Mouse (Mus musculus) liver, embryonic 14.5 days (tissue): Measurements from ENCODE around the gene Phpt1. TPM values are rescaled to one million over a fixed set of nuclear protein-coding genes. Genes with fewer than 3 reads are reported as not detected.

Experiments
- ATAC-seq: fragments of 200-750 bp; cut with Nextera tagmentation; 2 replicates; pipeline ENCODE4 v1.8.0; 2017; ENCODE audit warnings: moderate number of reproducible peaks, mild to moderate bottlenecking, moderate library complexity; ENCODE audit not compliant: insufficient read depth
- DNase-seq, 3 experiments: peaks; one replicate each; pipeline ENCODE4 v3.0.0-alpha.2; 2012 to 2013; ENCODE audit warnings: low read depth in 3 of 3, low spot score in 3 of 3
- H3K27ac ChIP-seq: fragments of 300-500 bp; sonication (generic); 2 replicates; pipeline ENCODE4 v1.5.1; 2014; ENCODE audit warnings: moderate library complexity, mild to moderate bottlenecking, control low read depth, inconsistent platforms
- H3K27me3 ChIP-seq: fragments of 300-500 bp; sonication (generic); 2 replicates; pipeline ENCODE4 v1.6.1; 2014; ENCODE audit warnings: mild to moderate bottlenecking, low read length, moderate library complexity; ENCODE audit not compliant: control insufficient read depth, insufficient read depth
- H3K36me3 ChIP-seq: fragments of 300-500 bp; sonication (generic); replicated peaks from 2 replicates; pipeline ENCODE4 v1.6.1; 2014; ENCODE audit warnings: low read depth; ENCODE audit not compliant: control insufficient read depth, insufficient read depth
- H3K4me1 ChIP-seq, 2 experiments: fragments of 200-500 bp in 1 of 2; fragments of 300-500 bp in 1 of 2; sonication (generic) in 1 of 2; replicated peaks; 2 replicates each; pipeline ENCODE4 v1.6.1; 2012 to 2014; ENCODE audit warnings: antibody characterized with exemption in 1 of 2, inconsistent platforms in 1 of 2, low read length in 1 of 2; ENCODE audit not compliant: control insufficient read depth in 2 of 2, insufficient read depth in 2 of 2
- H3K4me2 ChIP-seq: fragments of 300-500 bp; sonication (generic); 2 replicates; pipeline ENCODE4 v1.6.1; 2014; ENCODE audit warnings: low read depth, mild to moderate bottlenecking, control low read depth, moderate library complexity
- H3K4me3 ChIP-seq, 2 experiments: fragments of 200-500 bp in 1 of 2; fragments of 300-500 bp in 1 of 2; sonication (generic) in 1 of 2; 2 replicates each; pipeline ENCODE4 v1.5.1; 2012 to 2014; ENCODE audit warnings: low read depth in 2 of 2, low read length in 2 of 2, mild to moderate bottlenecking in 2 of 2, control low read depth in 1 of 2, inconsistent platforms in 1 of 2, moderate library complexity in 1 of 2; ENCODE audit not compliant: insufficient read depth in 1 of 2
- H3K9ac ChIP-seq: fragments of 300-500 bp; sonication (generic); replicated peaks from 2 replicates; pipeline ENCODE4 v1.6.1; 2014; ENCODE audit warnings: mild to moderate bottlenecking, control low read depth, moderate library complexity
- H3K9me3 ChIP-seq: fragments of 300-500 bp; sonication (generic); 2 replicates; pipeline ENCODE4 v1.6.1; 2016; ENCODE audit warnings: low read length, mixed read lengths; ENCODE audit not compliant: control insufficient read depth
- CTCF ChIP-seq: IDR thresholded peaks from 2 replicates; pipeline ENCODE4 v1.5.1; 2016; ENCODE audit warnings: antibody characterized with exemption, low read depth, control low read depth
- EP300 ChIP-seq: IDR thresholded peaks from 2 replicates; pipeline ENCODE4 v1.6.1; 2016; ENCODE audit warnings: antibody characterized with exemption, low read depth
- WGBS: fragments of 180-500 bp; shearing (Covaris S2); extraction: QIAGEN DNeasy Blood & Tissue Kit; methylation state at CpG from one replicate; pipeline ENCODE4 v1.1.7; 2014; ENCODE audit not compliant: insufficient replicate concordance; 5-methylcytosine and 5-hydroxymethylcytosine counted together
- polyA plus RNA-seq, 2 experiments: library from polyadenylated mRNA; depleted of rRNA in 1 of 2; stranded (reverse) in 1 of 2; unstranded in 1 of 2; fragments of >200 nt; fragmentation: Nextera tagmentation in 1 of 2; extraction: Ambion mirVana in 1 of 2; gene quantifications; 2 replicates each; pipeline versions ENCODE4 v1.2.1 to v1.2.3; 2012 to 2014

The Phpt1 gene
- polyA plus RNA-seq, 2 experiments = 31.4 to 44.9 TPM

DNA sequence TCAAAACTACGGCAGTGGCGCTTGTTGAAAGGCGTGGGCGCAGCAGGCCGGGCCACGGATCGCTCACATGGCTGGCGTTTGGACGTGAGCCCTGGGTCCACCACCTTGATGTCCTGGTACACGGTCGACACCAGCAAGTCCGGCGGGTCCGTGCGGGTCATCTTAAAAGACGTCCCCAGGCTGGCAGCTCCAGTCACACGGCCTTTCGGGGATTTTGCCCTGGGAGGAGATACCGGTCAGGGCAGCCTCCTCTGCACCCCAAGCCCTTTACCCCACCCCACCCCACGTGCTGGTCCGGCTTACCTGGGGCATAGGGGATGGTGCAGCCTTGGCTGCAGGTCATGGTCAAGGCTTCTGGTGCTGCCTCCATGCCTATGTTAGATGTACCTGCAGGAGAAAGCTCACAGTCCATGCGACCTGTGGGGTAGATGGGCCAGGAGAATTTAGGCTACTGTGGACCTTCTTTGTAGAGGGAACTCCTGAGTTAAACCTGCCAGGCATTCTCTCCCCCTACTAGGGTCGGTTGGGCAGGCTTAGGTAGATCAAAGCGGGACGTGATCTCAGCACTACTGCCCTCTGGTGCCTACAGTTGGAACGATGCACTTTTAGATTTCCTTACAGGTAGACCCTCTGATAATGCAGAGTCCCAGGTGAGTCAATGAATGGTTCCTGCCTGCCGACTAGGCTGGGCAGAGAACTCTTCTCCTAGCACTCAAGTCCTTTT, 4.9 kb upstream of the Phpt1 start:
- Histone ChIP-seq H3K36me3 (peaks cover 4% of the 10 kb centered on the region), H3K9ac (no peak overlapping the region), H3K27me3 (peaks cover 58% of the 10 kb centered on the region), H3K4me1 (peaks cover 0 to 9% of the 10 kb centered on the region in 2 experiments; a peak in 1 of 4 replicates), H3K4me3 (no peak overlapping the region), H3K4me2 (no peak overlapping the region), H3K9me3 (no peaks in the 10 kb centered on the region), H3K27ac (no peak overlapping the region)
- DNase-seq (no peak), ATAC-seq (no peak)
- peak; percentile 66 for TF ChIP-seq CTCF
- TF ChIP-seq EP300 = no peak
- WGBS = 2% methylated on average over 27 of the region's 27 CpGs

DNA sequence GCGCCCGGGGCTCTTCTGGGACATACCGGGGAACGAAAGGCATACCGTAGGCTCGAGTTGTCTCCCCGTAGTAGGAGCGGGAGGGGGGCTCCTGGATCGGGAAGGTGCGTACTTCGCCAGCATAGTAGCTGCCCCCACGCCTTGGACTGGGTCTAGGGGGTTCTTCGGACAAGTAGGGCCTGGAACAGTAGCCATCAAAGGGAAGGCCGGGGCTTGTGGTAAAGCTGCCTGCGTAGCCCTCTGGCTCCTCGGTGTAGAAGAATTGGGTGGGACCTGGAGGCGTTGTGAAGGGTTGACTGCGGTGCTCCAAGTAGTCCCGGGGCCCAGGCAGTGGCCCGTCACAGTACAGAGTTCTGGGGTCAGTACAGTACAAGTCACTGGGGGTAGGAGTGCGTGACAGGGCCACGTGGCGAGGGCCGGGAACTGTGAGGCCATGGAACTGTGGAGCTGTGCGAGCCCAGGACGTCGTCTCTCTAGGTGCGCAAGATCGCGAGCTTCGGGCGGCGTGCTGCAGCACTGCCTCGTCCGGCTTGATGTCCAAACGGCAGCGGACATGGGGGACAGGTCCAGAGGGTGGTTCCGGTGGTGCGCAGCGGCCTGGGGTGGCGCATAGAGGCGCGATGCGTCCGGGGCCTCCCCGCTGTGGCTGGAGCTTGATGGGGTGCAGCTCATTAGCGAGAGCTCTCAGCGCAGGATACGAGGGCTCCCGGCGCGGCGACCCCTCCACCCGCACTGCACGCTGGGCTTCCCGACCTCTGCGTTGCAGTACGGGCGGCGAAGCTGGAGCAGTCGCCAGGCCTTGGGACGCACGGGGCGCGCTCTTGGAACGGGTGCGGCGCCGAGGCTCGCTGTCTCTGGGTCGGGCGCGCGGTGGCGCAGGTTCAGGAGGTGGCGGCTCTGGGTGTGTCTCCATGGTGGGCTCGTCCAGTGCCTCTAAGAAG, 4.0 kb upstream of the Phpt1 start:
- H3K36me3 ChIP-seq = peaks cover 4% of the 10 kb centered on the region
- H3K4me3 ChIP-seq = no peak overlapping the region
- H3K4me2 ChIP-seq = no peak overlapping the region
- WGBS = 7% methylated on average over 77 of the region's 77 CpGs
- ATAC-seq (no peak), DNase-seq (no peak)
- no peak overlapping the region for H3K9ac ChIP-seq
- H3K9me3 ChIP-seq = no peaks in the 10 kb centered on the region
- H3K27me3 ChIP-seq = peaks cover 58% of the 10 kb centered on the region
- TF ChIP-seq EP300 (no peak), CTCF (no peak)
- H3K27ac ChIP-seq = no peak overlapping the region
- H3K4me1 ChIP-seq = peaks cover 2 to 9% of the 10 kb centered on the region in 2 experiments; a peak in 3 of 4 replicates

DNA sequence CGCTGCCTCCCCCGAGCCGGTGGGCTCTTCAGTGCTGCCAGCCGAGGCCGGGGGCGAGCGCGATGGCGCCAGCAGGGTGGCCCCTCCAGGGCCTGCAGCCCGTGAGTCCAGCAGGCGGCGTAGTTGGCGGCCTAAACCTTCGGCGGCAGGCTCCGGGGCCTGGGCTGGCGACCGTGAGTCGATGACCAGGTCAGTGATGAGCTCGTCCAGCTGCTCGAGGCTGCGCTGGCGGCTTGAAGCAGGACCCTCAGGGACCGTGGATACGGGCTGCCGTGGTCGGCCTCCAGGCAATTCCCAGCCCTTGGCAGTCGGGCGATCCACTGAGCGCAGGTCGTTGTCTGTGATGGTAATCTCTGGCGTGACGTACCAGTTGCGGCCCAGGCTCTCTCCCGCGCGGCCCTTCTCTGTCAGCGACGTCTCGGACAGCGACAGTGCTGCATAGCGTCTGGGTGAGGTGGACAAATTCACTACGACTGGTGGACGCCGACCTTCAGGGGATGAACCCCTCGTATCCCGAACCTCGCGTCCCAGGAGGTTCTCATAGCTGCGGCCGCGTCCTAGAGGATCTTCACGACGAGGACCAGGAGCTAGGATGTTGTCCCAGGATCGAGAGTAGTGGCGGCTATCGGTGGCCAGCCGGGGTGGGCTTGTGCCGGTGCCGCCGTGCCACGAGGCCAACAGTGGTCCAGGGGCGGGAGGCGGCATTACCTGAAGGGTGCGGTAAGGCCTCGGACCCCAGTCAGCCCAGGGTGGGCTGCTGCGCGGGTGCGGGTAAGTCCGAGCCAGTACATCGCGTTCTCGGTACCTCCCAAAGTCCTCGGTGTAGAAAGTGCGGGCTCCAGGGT, 3.1 kb upstream of the Phpt1 start:
- ATAC-seq = no peak

DNA sequence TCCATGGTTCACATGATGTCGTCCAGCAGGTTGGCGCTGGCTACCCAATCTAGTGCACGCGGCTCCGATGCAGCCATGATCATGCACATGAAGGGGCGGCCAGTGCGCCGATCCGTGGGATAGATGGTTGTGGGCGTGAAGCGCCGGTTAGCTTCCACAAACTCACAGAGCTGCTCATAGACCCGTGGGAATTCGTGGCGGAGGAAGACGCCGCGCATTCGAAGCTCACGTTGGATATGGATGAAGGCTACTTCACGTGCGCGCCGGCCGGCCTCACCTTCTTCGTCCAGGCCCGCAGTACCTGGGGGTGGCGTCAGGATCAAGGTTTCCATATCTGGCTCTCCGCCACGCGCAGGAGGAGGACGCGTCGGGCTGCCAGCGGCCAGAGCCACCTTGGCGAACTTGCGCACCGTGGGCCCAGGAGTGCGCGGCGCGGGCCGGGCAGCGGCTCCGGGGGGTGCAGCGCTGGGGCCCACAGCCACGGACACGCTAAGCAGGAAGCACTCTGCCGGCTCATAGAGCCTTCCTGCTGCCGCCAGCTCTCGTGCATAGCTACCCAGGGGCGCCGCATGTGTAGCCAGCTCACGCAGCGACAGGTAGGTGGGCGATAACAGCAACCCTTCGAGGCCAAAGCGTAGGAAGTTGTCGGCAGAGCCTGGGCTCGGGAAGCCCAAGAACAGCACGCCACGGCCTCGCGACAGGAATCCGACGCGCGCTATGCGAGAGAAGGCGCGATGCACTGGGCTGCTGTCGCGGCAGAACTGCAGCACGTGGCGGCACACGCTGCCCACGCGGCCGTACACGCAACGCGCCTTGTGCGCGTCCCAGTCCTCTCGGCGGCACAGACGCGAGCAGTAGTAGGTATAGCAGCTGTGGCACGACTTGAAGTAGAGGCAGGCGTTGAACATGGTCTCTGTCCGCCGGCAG, 2.2 kb upstream of the Phpt1 start:
- Histone ChIP-seq H3K27ac (no peak overlapping the region), H3K4me1 (peaks cover 10 to 15% of the 10 kb centered on the region in 2 experiments), H3K9ac (no peak overlapping the region), H3K4me2 (no peak overlapping the region), H3K4me3 (no peak overlapping the region), H3K36me3 (no peaks in the 10 kb centered on the region), H3K9me3 (no peaks in the 10 kb centered on the region), H3K27me3 (peaks cover 58% of the 10 kb centered on the region)
- DNase-seq = no peak
- ATAC-seq = no peak
- no peak for TF ChIP-seq CTCF
- TF ChIP-seq EP300 = no peak
- WGBS = 19% methylated on average over 92 of the region's 92 CpGs

More for the DNA sequence above, 3.1 kb upstream of the Phpt1 start:
- Histone ChIP-seq H3K4me3 (no peak overlapping the region), H3K36me3 (no peaks in the 10 kb centered on the region), H3K9me3 (no peaks in the 10 kb centered on the region), H3K4me1 (peaks cover 8 to 15% of the 10 kb centered on the region in 2 experiments), H3K27ac (no peak overlapping the region), H3K4me2 (no peak overlapping the region), H3K9ac (no peak overlapping the region), H3K27me3 (peaks cover 58% of the 10 kb centered on the region)
- WGBS = 4% methylated on average over 75 of the region's 75 CpGs
- TF ChIP-seq CTCF = peak; percentile 33; the same call in 1 of the 2 replicates
- TF ChIP-seq EP300 = no peak
- no peak for DNase-seq
